Mouse (Mus musculus) 416B (cell line): ENCODE measurements around the gene Nfkbia.

Source experiments
- DNase-seq: peaks from one replicate; pipeline ENCODE4 v3.0.0; 2011; ENCODE audit warnings: low read depth

Nfkbia gene

DNA sequence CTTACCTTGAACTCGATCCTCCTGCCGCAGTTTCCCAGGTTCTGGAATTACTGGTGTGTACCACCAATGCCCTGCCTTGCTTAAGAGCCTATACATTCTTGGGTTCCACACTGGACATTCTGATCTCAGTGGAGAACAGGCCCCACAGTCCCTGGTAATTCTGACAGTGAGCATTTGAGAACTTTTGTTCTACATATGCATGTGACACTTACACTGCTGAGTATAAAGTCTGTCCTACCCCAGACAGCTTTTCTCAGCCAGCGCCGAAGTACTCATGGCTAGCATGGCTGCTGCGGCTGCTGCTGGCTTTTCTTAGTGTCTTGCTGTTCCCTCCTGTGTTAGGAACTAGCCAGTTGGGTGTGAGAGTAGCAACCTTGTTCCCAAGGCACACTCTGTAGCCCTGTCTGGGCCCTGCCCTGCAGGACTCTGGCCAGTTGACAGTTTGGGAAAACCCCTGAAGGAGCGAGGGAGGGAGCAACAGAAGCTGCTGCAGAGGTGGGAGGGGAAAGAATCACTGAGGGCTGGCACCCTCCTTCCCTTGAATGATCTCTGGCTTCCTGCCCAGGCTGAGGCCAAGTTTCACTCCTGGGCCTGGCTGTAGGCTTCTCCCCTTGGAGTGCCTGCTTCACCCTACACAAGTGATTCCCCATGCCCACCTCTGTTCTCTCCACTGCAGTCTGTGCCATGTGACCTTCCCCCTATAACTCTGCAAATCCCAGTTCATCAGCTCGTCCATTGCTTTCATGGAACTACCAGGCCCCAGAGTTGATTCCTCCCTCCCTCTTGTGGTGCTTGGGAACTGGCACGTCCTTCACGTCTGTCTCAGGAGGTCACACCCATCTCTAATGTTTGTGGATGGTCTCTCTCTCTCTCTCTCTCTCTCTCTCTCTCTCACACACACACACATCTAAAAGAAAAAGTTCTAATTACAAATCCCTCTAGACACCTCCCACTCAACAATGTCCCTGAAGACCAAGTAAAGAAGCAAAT is 49.3 kb downstream of the Nfkbia start:
- peak; percentile 61 for DNase-seq

DNA sequence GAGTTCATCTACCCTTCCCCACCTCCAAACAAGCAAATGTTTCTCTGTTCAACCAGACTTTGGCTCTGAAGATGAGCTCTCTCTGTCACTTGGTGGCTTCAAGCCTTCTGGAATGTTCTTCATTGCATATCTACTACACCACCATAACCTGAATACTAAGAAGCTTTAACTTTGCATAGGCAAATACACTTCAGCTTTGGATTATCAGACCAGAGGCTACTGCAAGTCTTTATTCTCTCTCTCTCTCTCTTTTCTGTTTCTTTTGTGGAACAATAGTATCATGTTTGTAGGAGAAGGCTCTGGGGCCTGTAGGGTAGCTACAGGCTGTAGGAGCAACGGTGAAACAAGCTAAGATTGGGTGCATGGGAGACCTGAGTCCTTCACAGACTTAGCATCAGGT is 50.2 kb downstream of the Nfkbia start:
- DNase-seq, result no peak

DNA sequence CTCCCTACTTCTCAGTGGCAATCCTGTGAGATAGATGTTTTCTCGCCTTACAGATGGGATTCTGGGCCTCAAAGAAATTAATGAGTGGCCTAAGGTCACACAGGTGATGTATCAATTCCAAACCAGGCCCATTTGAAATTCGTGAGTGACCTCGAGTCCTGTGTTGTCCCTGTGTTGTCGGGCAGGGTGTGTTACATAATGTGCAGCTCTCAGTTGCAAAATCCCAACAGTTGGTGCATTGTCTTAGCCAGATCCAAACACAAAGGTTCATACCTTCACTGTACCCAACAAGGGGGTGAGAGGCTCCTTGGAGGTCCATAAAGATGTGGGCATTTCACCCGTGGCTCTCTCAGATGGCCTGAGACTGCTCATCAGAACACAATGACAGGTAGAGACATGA is 52.0 kb downstream of the Nfkbia start:
- DNase-seq, result no peak
